ENCODE assay signal across 1 mouse cellular context in genomic region chr4:124774429-124774828, GRCm38 (mm10).
A peak's percentile ranks its signal among the peaks of the same experiment; 100 is the strongest.
TF ChIP-seq lines count a peak whose summit lies in the region.

No protein-coding gene starts in this region.

TF ChIP-seq in MEL, 35 proteins besides CTCF, POLR2A, EP300 and RAD21 (continued from another document):
- peak; percentile 84 for TF ChIP-seq RCOR1 (IDR thresholded peaks at IDR 0.05; ENCODE audit: low read depth, low read length)
- peak; percentile 73 for TF ChIP-seq TBP (IDR thresholded peaks at IDR 0.05; ENCODE audit: low read depth, low read length)
- no peak for TF ChIP-seq CHD2 (IDR thresholded peaks at IDR 0.05; ENCODE audit: low read length)
- no peak for TF ChIP-seq ELF1 (IDR thresholded peaks at IDR 0.05; ENCODE audit: low read depth, low read length)
- TF ChIP-seq MEF2A (IDR thresholded peaks at IDR 0.05; ENCODE audit: extremely low read depth, insufficient replicate concordance, low read depth, low read length, poor library complexity, severe bottlenecking), result no peak
TF ChIP-seq in MEL: peak in this region for 12.
